In genomic region chr13:54257580-54258223, GRCm38 (mm10) we compare ENCODE assay signal across 14 mouse cellular contexts.
DNase-seq lines count a peak whose midpoint lies in the region; ATAC-seq and TF ChIP-seq lines count a peak whose summit lies in the region.
"Had no signal": no experiment of that assay in that cellular context is flagged by ENCODE, and none has a peak within 500 bp of the region (broad histone marks: within the 10 kb centered on the region; RNA-seq: fewer than 3 reads in every experiment).

No protein-coding gene starts in this region.

- H3K4me1 ChIP-seq in forebrain, postnatal 0 days (ENCODE audit: insufficient read depth), result peaks cover 12% of the 10 kb centered on the region; the same call in 1 of the 2 replicates
- no peaks in the 10 kb centered on the region for H3K4me1 ChIP-seq in forebrain, embryonic 14.5 days (ENCODE audit: control insufficient read depth, insufficient read depth, low read length)
- H3K4me1 ChIP-seq in midbrain, embryonic 13.5 days (replicated peaks), result peaks cover 11% of the 10 kb centered on the region
- no peaks in the 10 kb centered on the region for H3K4me1 ChIP-seq in midbrain, postnatal 0 days (ENCODE audit: insufficient read depth, low read length)
- peaks cover 16% of the 10 kb centered on the region for H3K4me1 ChIP-seq in midbrain, embryonic 15.5 days

- no peak overlapping the region for H3K27ac ChIP-seq in forebrain, postnatal 0 days (ENCODE audit: low read depth, low read length)
- H3K27ac ChIP-seq in forebrain, embryonic 14.5 days (ENCODE audit: low read depth, low read length), result no peak overlapping the region
- H3K27ac ChIP-seq in midbrain, embryonic 13.5 days, result peak overlapping the region; percentile 40; the same call in 1 of the 2 replicates
- no peak overlapping the region for H3K27ac ChIP-seq in midbrain, postnatal 0 days (ENCODE audit: low read depth, low read length)
- peak overlapping the region; percentile 51 for H3K27ac ChIP-seq in midbrain, embryonic 15.5 days
- H3K27ac ChIP-seq: midbrain, embryonic 12.5 days had no signal

- no peak for TF ChIP-seq CTCF in forebrain, postnatal 0 days (IDR thresholded peaks at IDR 0.05; ENCODE audit: low read depth)
- TF ChIP-seq CTCF in midbrain, postnatal 0 days (IDR thresholded peaks at IDR 0.05), result no peak

- H3K9me3 ChIP-seq in forebrain, postnatal 0 days (ENCODE audit: low read length), result no peaks in the 10 kb centered on the region
- no peaks in the 10 kb centered on the region for H3K9me3 ChIP-seq in forebrain, embryonic 14.5 days (replicated peaks; ENCODE audit: control insufficient read depth, low read length)
- H3K9me3 ChIP-seq in midbrain, embryonic 13.5 days, result no peaks in the 10 kb centered on the region
- H3K9me3 ChIP-seq in midbrain, postnatal 0 days (ENCODE audit: low read length), result no peaks in the 10 kb centered on the region
- no peaks in the 10 kb centered on the region for H3K9me3 ChIP-seq in midbrain, embryonic 15.5 days
- H3K9me3 ChIP-seq: midbrain, embryonic 12.5 days had no signal

- H3K4me2 ChIP-seq in forebrain, postnatal 0 days (ENCODE audit: low read depth), result 0 out of 2 replicates have a peak overlapping the region, but pooled peaks have one; percentile 9
- H3K4me2 ChIP-seq in forebrain, embryonic 14.5 days (ENCODE audit: low read length), result no peak overlapping the region
- H3K4me2 ChIP-seq in midbrain, embryonic 13.5 days (replicated peaks), result no peak overlapping the region
- no peak overlapping the region for H3K4me2 ChIP-seq in midbrain, postnatal 0 days (ENCODE audit: low read depth, low read length, poor library complexity, severe bottlenecking)
- H3K4me2 ChIP-seq in midbrain, embryonic 15.5 days, result no peak overlapping the region; the same call in 1 of the 2 replicates
- H3K4me2 ChIP-seq: liver, embryonic 11.5 days; midbrain, embryonic 12.5 days had no signal

- DNase-seq in forebrain, postnatal 0 days, result no peak
- DNase-seq in forebrain, embryonic 14.5 days (ENCODE audit: low spot score), result no peak
- DNase-seq in midbrain, postnatal 0 days (ENCODE audit: low spot score), result no peak
- peak; percentile 73 to 77 for DNase-seq in right cerebral cortex, postnatal 36 days (ENCODE audit: low spot score in 2 of 2)
- DNase-seq in spleen, postnatal 14 days (ENCODE audit: low spot score in 2 of 2), result no peak
- DNase-seq in gastrocnemius, postnatal 10 days, result no peak
- DNase-seq: cerebellum, postnatal 36 days; kidney, adult 11 months; thymus, postnatal 4 days had no signal

- 0 out of 2 replicates have a peak overlapping the region, but pooled peaks have one; percentile 14 for H3K9ac ChIP-seq in forebrain, postnatal 0 days
- no peak overlapping the region for H3K9ac ChIP-seq in forebrain, embryonic 14.5 days (ENCODE audit: low read length)
- no peak overlapping the region for H3K9ac ChIP-seq in midbrain, embryonic 13.5 days (replicated peaks)
- no peak overlapping the region for H3K9ac ChIP-seq in midbrain, postnatal 0 days (replicated peaks; ENCODE audit: low read length, poor library complexity, severe bottlenecking)
- H3K9ac ChIP-seq in midbrain, embryonic 15.5 days, result no peak overlapping the region
- H3K9ac ChIP-seq: midbrain, embryonic 12.5 days had no signal

- 29% methylated on average over 10 of the region's 10 CpGs for WGBS in forebrain, postnatal 0 days
- 28% methylated on average over 10 of the region's 10 CpGs for WGBS in forebrain, embryonic 14.5 days
- WGBS in midbrain, embryonic 13.5 days, result 27% methylated on average over 10 of the region's 10 CpGs
- 19% methylated on average over 10 of the region's 10 CpGs for WGBS in midbrain, postnatal 0 days
- 17% methylated on average over 10 of the region's 10 CpGs for WGBS in midbrain, embryonic 15.5 days

- ATAC-seq in forebrain, postnatal 0 days, result peak; percentile 73
- ATAC-seq in forebrain, embryonic 14.5 days, result no peak
- ATAC-seq in midbrain, embryonic 13.5 days, result peak; percentile 79; the same call in 1 of the 2 replicates
- no peak; the same call in 1 of the 2 replicates for ATAC-seq in midbrain, postnatal 0 days (ENCODE audit: low FRiP score)
- ATAC-seq in midbrain, embryonic 15.5 days (replicated peaks), result peak; percentile 59; the same call in 1 of the 2 replicates
- ATAC-seq: lung, postnatal 0 days had no signal

- H3K36me3 ChIP-seq in forebrain, postnatal 0 days (ENCODE audit: insufficient read depth), result no peaks in the 10 kb centered on the region
- H3K36me3 ChIP-seq in forebrain, embryonic 14.5 days (ENCODE audit: control insufficient read depth, insufficient read depth, low read length), result no peaks in the 10 kb centered on the region
- no peaks in the 10 kb centered on the region for H3K36me3 ChIP-seq in midbrain, embryonic 13.5 days
- H3K36me3 ChIP-seq in midbrain, postnatal 0 days (ENCODE audit: insufficient read depth, low read length), result no peaks in the 10 kb centered on the region
- no peaks in the 10 kb centered on the region for H3K36me3 ChIP-seq in midbrain, embryonic 15.5 days (replicated peaks)
- H3K36me3 ChIP-seq: midbrain, embryonic 12.5 days had no signal

- no peak overlapping the region for H3K4me3 ChIP-seq in forebrain, postnatal 0 days (ENCODE audit: low read depth, low read length)
- H3K4me3 ChIP-seq in forebrain, embryonic 14.5 days (ENCODE audit: low read depth, low read length), result no peak overlapping the region
- H3K4me3 ChIP-seq in midbrain, embryonic 13.5 days (replicated peaks), result no peak overlapping the region
- no peak overlapping the region for H3K4me3 ChIP-seq in midbrain, postnatal 0 days (ENCODE audit: low read depth, low read length)
- H3K4me3 ChIP-seq in midbrain, embryonic 15.5 days, result no peak overlapping the region
- H3K4me3 ChIP-seq: midbrain, embryonic 12.5 days had no signal

- no peaks in the 10 kb centered on the region for H3K27me3 ChIP-seq in forebrain, postnatal 0 days (ENCODE audit: insufficient read depth, low read length)
- no peaks in the 10 kb centered on the region for H3K27me3 ChIP-seq in forebrain, embryonic 14.5 days (replicated peaks; ENCODE audit: control insufficient read depth, insufficient read depth, low read length)
- H3K27me3 ChIP-seq in midbrain, embryonic 13.5 days, result 0 out of 2 replicates have a peak, but pooled peaks cover 3% of the 10 kb centered on the region
- H3K27me3 ChIP-seq in midbrain, postnatal 0 days (ENCODE audit: insufficient read depth, low read length), result no peaks in the 10 kb centered on the region
- H3K27me3 ChIP-seq in midbrain, embryonic 15.5 days (replicated peaks), result no peaks in the 10 kb centered on the region

Comparison
In these comparisons a context has a peak if more than half of its experiments do, and no peak if none do; other contexts are left out.
1. ATAC-seq: peak in forebrain, postnatal 0 days (single experiment), midbrain, embryonic 13.5 days (single experiment) and midbrain, embryonic 15.5 days (single experiment); none in forebrain, embryonic 14.5 days (single experiment) and midbrain, postnatal 0 days (single experiment).
2. H3K27ac ChIP-seq: peak in midbrain, embryonic 13.5 days (single experiment) and midbrain, embryonic 15.5 days (single experiment); none in forebrain, postnatal 0 days (single experiment), forebrain, embryonic 14.5 days (single experiment) and midbrain, postnatal 0 days (single experiment).
3. DNase-seq: peak in right cerebral cortex, postnatal 36 days (2 of 2); none in forebrain, postnatal 0 days (single experiment), forebrain, embryonic 14.5 days (single experiment), midbrain, postnatal 0 days (single experiment), spleen, postnatal 14 days (0 of 2) and gastrocnemius, postnatal 10 days (single experiment).